Mouse (Mus musculus): ENCODE data around the gene Ccnb2.

Gene Ccnb2

GRCm38 (mm10) chr9:70383750-70384149 is 37.6 kb downstream of the Ccnb2 start:
- DNase-seq: no peak

- peak; percentile 17 for DNase-seq
These were observed 39.3 kb downstream of the Ccnb2 start for GRCm38 (mm10) chr9:70382091-70382490.

DNA sequence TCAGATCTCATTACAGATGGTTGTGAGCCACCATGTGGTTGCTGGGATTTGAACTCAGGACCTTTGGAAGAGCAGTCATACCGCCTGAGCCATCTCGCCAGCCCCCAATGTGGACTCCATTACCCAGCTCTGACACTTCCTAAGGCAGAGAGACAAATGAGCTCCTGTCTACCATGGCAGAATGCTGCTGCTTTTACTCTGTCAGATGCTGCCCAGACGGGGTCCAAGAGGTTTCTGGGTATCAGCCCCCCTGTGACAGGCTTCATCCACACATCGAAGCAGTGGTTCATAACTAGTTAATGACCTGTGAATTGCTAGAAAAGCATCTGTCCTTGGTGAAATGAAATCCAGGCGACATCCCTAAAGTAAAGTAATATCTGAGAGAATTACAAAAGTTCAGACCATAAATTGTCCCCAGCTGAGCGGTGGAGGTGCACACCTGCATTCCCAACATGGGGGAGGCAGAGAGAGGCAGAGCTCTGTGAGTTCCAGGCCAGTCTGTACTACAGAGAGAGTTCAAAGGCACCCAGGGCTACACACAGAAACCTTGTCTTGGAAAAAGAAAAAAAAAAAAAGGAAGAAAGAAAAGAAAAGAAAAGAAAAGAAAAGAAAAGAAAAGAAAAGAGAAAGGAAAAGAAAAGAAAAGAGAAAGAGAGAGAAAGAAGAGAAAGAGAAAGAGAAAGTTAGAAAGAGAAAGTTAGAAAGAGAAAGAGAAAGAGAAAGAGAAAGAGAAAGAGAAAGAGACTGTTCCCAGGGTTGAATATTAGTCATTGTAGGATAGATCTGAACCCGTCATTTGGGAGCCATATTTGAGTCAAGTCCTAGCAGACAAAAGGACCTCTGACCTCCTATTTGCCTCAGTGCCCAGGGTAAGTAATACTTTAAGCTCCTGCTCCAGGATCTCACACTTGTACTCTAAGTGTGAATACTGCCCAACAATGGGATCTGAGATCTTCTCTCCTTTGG is 41.6 kb downstream of the Ccnb2 start:
- DNase-seq: no peak

GRCm38 (mm10) chr9:70371638-70372037 is 49.7 kb downstream of the Ccnb2 start:
- DNase-seq: no peak

DNA sequence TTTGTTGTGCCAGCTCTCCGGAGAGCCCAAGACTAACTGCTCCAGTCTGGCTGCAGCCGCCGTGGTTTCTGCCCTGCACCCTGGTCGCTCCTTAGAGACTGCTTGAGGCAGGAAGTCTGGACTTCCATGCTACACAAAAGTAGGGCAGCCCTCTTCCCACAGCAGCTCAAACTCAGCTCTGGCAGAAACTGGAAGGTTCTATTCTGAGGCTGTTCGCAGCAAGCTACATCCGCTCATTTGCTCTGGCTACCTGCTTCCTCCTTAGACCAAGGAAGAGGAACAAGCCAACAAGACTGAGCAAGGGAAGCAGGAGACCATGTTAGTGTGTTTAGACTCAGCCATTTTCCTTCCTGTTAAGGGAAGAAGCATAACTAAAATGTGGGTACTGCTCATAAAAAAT is 54.4 kb downstream of the Ccnb2 start:
- no peak for DNase-seq

DNA sequence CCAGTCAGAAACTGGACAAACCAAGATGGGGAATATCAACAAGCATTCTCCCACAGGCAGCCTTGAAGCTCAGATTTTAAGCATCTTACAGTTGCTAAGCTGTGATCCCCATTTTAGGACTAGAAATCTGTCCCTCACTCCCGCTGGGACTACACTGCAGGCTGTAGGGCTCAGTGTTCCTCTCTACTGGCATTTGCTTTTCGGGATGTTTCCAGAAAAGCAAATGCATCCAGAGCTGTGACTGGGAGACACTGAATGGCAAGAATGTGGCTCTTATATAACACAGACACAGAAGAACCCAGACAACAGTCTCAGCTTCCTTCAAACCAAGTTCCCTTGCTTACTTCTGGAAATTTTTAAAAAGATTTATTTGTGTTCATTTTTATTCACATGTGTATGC is 55.4 kb downstream of the Ccnb2 start:
- no peak for DNase-seq

DNA sequence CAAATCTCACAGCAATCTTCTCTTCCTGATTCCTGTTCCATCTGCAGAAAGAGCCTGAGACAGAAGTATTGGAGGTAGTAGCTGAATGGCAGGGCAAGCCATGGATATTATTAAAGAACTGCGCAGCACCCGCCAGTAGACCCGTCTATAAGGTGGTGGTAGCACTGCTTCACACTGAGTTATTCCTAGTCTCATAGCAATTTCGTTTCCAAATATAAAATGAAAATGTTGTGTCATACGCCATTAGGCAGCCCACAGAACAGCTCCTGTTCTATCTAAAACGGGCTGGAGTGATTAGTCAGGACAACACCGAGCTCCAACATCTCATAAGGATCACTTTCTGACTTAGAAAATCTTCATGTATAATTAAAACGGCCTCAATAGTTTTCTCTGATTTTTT is 56.6 kb downstream of the Ccnb2 start:
- DNase-seq: no peak

DNA sequence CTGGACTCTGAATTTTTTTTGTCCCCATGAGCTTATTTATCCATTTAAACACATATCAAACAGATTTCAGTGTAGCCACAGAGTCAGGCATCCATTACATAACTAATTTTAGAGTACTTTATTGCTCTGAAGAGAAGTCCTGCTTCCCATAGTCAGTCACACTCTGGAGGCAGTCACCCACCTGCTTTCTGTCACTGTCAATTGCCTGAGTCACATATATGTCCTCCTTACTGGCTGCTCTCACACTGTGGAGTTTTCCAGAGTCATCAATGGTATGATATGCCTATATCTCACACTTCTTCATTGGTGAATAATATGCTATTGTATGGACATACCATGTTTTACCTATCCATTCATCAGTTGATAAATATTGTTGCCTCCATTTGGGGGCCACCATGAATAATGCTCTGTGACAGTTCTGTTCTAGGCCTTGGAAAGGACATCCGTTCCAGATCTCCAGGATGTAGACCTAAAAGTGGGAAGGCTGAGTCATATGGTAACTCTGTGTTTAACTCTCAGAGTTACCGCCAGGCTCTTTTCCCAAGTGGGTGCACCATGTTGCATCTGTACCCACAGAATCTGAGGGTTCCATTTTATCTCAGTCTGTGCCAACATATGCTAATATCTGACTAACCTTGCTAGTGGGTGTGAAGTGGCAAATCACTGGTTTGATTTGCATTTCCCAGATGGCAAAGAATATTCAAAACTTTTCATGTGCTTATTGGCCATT is 61.8 kb downstream of the Ccnb2 start:
- no peak for DNase-seq
